In the genomic region with DNA sequence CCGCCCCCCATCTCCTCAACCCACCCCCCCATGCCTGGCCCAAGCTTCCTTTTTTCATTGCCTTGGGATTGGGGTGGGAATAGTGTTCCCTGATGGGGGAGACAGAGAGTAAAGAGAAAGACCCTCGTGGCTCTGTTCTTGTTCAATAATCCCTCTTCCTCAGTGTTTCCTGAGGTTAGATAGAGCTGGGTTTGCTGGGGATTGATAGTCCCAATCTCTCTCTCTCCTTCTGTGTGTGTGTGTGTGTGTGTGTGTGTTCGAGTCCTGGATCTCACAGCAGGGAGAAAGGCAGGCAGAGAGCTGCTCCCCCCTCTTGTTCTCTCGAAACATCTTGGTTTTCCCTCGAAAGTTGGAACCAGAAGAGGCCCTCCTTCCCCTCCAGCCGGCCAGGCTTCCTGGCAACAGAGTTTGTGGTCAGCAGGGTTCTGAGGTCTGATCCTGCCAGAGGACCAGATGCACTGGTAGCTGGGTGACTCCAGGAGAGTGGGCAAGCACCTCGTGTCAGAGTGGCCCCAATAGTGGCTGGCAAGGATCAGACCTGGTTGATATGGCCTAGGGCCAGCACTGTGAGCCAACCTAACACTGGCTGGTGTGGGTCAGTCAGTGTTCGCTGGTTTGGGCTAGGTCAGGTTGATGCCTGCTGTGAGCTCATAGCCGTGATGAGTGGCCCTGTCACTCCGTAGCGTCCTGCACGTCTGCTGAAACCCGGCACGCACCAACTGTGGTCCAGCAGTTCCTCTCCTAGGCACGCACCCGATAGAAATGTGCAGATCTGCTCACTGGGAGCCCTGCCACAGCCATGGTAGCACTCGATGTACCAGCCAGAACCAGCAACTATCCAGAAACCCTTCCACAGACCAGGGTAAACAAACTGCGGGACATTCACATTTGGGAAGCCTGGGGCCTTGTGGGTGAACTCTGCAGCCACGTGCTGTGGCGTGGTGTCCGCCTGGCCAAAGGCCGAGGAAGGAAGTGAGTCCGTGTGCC, we compare ENCODE assay signal across 13 mouse cellular contexts. TPM values are rescaled to one million over a fixed set of nuclear protein-coding genes. Genes with fewer than 3 reads are reported as not detected.
DNase-seq lines count a peak whose midpoint lies in the region; TF ChIP-seq lines count a peak whose summit lies in the region.
"Had no signal": no experiment of that assay in that cellular context is flagged by ENCODE, and none has a peak within 500 bp of the region (broad histone marks: within the 10 kb centered on the region; RNA-seq: fewer than 3 reads in every experiment).

No protein-coding gene starts in this region.

- no peak overlapping the region for H3K9ac ChIP-seq in liver, adult 2 months (ENCODE audit: low read depth, low read length)
- H3K9ac ChIP-seq: hindbrain, embryonic 14.5 days had no signal

- no peaks in the 10 kb centered on the region for H3K27me3 ChIP-seq in liver, adult 2 months (ENCODE audit: control insufficient read depth, insufficient read depth, low read length)

- H3K36me3 ChIP-seq in liver, adult 2 months (ENCODE audit: control insufficient read depth, insufficient read depth, low read length) = no peaks in the 10 kb centered on the region

- H3K4me1 ChIP-seq in liver, adult 2 months (ENCODE audit: control insufficient read depth, insufficient read depth, low read length) = peaks cover 9% of the 10 kb centered on the region

- H3K79me2 ChIP-seq in liver, adult 2 months (ENCODE audit: control insufficient read depth, insufficient read depth, low read length) = 0 out of 2 replicates have a peak, but pooled peaks cover 4% of the 10 kb centered on the region

- peak overlapping the region; percentile 14 for H3K27ac ChIP-seq in liver, adult 2 months (replicated peaks; ENCODE audit: insufficient read depth, low read depth, low read length)
- H3K27ac ChIP-seq: hindbrain, embryonic 14.5 days had no signal

- intact Hi-C loops in gastrocnemius, postnatal 14 days (cut with DNase I; ENCODE audit: low total_unique reads) = no loop called here

- no peak overlapping the region for H3K4me3 ChIP-seq in liver, adult 2 months (ENCODE audit: insufficient read depth, low read depth, low read length)
- H3K4me3 ChIP-seq: erythroblast, embryonic 14.5 days had no signal

- no peak for TF ChIP-seq CTCF in liver, adult 2 months (IDR thresholded peaks at IDR 0.05; ENCODE audit: low read depth, low read length)

- no peak for TF ChIP-seq POLR2A in liver, adult 2 months (IDR thresholded peaks at IDR 0.05; ENCODE audit: extremely low read depth, insufficient read depth, low read length)

- WGBS in liver, adult 2 months = 24% methylated on average over 23 of the region's 23 CpGs

- peak; percentile 40 for DNase-seq in gastrocnemius, postnatal 25 days
- no peak for DNase-seq in gastrocnemius, postnatal 14 days
- peak; percentile 94 for DNase-seq in 416B (ENCODE audit: low read depth)
- DNase-seq in cerebellum, adult 9-10 months = peak; percentile 65
- DNase-seq in liver, adult 2 months (ENCODE audit: extremely low read depth, low read depth, low spot score) = peak; percentile 97
- no peak for DNase-seq in right cerebral cortex, postnatal 36 days (ENCODE audit: low spot score in 2 of 2)
- no peak for DNase-seq in adrenal gland, adult 2 months
- no peak for DNase-seq in embryo, embryonic 10.5 days (ENCODE audit: low spot score)
- DNase-seq: kidney, postnatal 4 days; lung, postnatal 14 days had no signal

RNA-seq across cellular contexts. Expression of gene Hmga1, which starts 3.8 kb away (rescaled TPM):
- total RNA-seq in gastrocnemius, postnatal 25 days (2021) = 10 to 100 TPM; 24.6 to 24.7 TPM
- 10 to 100 TPM; 17.2 to 18.7 TPM for total RNA-seq in gastrocnemius, postnatal 14 days (2021)
- 5.7 and 8.1 TPM in 2 replicates for total RNA-seq in liver, adult 2 months (2014; rRNA removed)
- polyA plus RNA-seq in liver, adult 2 months (2012; rRNA removed) = 16.5 and 21.4 TPM in 2 replicates
- 10 to 100 TPM; 12.2 to 26.8 TPM for total RNA-seq in adrenal gland, adult 2 months (2021)
- 38.9 and 44.2 TPM in 2 replicates for polyA plus RNA-seq in adrenal gland, adult 2 months (2012; rRNA removed)

RNA-seq across cellular contexts. Expression of gene AI413582, which starts 13.0 kb away (rescaled TPM):
- total RNA-seq in gastrocnemius, postnatal 25 days (2021) = 1 to 10 TPM; 2.5 to 2.9 TPM
- 1 to 10 TPM; 2.6 to 4.4 TPM for total RNA-seq in gastrocnemius, postnatal 14 days (2021)
- total RNA-seq in liver, adult 2 months (2014; rRNA removed) = 4.5 and 4.9 TPM in 2 replicates
- 11.3 and 12.9 TPM in 2 replicates for polyA plus RNA-seq in liver, adult 2 months (2012; rRNA removed)
- total RNA-seq in adrenal gland, adult 2 months (2021) = 10 to 100 TPM; 28.0 to 35.9 TPM
- polyA plus RNA-seq in adrenal gland, adult 2 months (2012; rRNA removed) = 64.8 and 65.5 TPM in 2 replicates

RNA-seq across cellular contexts. Expression of gene Grm4, which starts 31.3 kb away (rescaled TPM):
- under 1 TPM; 0.08 to 0.24 TPM for total RNA-seq in gastrocnemius, postnatal 25 days (2021)
- total RNA-seq in gastrocnemius, postnatal 14 days (2021) = not detected
- 0.07 TPM in 1 of 2 replicates, not detected in the other for total RNA-seq in liver, adult 2 months (2014; rRNA removed)
- not detected in 2 replicates for polyA plus RNA-seq in liver, adult 2 months (2012; rRNA removed)
- 1 to 10 TPM; 5.5 to 9.0 TPM for total RNA-seq in adrenal gland, adult 2 months (2021)
- 0.08 and 0.31 TPM in 2 replicates for polyA plus RNA-seq in adrenal gland, adult 2 months (2012; rRNA removed)
- total RNA-seq: CH12.LX had no signal
- polyA plus RNA-seq: erythroblast, embryonic 14.5 days had no signal

Comparison
In these comparisons a context has a peak if more than half of its experiments do, and no peak if none do; other contexts are left out.
1. DNase-seq: peak in gastrocnemius, postnatal 25 days (single experiment), 416B (single experiment), cerebellum, adult 9-10 months (single experiment) and liver, adult 2 months (single experiment); none in gastrocnemius, postnatal 14 days (single experiment), right cerebral cortex, postnatal 36 days (0 of 2), adrenal gland, adult 2 months (single experiment) and embryo, embryonic 10.5 days (single experiment).